Mouse (Mus musculus): ENCODE results near the gene Abcc6. TPM values are rescaled to one million over a fixed set of nuclear protein-coding genes. Genes with fewer than 3 reads are reported as not detected.
"Not testable (repeated sequence)": the region's sequence is repeated elsewhere in the genome, so short reads cannot be mapped to it uniquely, and the experiment has no call there.

Gene Abcc6
- polyA plus RNA-seq, 1 experiment from 2014 or later = 2.4 TPM

DNA sequence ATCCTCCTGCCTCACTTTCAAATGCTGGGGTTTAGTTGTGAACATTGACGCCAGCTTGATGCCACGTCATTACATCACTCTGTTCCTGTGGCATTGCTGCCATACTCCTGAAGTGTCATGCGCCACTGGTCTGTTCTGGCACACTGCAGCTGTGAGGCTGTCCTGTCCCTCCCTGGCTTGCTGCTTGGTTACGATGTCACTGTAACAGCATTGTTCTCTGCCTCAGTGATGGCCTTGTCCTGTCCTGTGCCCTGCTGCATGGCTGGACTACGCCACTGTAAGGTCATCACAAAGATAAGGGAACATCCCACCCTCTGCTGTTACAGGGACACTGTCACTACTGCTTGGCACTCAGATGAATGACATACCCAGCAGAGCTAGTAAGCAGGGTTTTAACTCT, 48.5 kb downstream of the Abcc6 start:
- H3K9ac ChIP-seq (ENCODE audit: low read length) = no peak overlapping the region
- H3K27ac ChIP-seq (ENCODE audit: low read depth) = no peak overlapping the region
- no peak overlapping the region for H3K4me2 ChIP-seq (ENCODE audit: low read length)
- no peaks in the 10 kb centered on the region for H3K36me3 ChIP-seq (ENCODE audit: control insufficient read depth, insufficient read depth, low read length)
- DNase-seq (ENCODE audit: low spot score) = no peak
- no peaks in the 10 kb centered on the region for H3K27me3 ChIP-seq (replicated peaks; ENCODE audit: control insufficient read depth, insufficient read depth, low read length)
- no peak for ATAC-seq (replicated peaks; ENCODE audit: low FRiP score, low TSS enrichment, low read depth)
- H3K9me3 ChIP-seq (ENCODE audit: control insufficient read depth, low read length) = no peaks in the 10 kb centered on the region
- no peaks in the 10 kb centered on the region for H3K4me1 ChIP-seq (replicated peaks; ENCODE audit: control insufficient read depth, insufficient read depth, low read length)
- WGBS = 76% methylated on average over 5 of the region's 5 CpGs
- no peak overlapping the region for H3K4me3 ChIP-seq (ENCODE audit: low read depth, low read length)

DNA sequence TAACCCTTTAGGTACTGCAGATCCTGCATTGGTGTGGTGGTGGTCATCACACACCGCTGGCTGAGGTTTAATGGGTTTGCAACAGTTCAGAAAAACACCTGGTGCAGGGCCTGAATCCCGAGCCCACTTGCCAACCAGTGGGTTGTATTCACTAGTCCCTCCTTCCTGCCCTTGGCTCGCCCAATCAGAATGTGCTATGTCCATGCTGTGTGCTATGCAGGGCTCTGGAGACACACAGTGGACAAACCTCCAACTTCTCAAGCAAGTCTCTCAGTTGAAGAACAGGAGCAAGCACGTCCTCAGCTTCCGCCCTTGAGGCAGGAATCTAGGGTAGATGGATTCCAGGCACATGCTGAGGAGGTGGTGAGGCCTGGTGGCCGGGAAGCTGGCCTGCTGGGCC, 55.6 kb downstream of the Abcc6 start:
- H3K27me3 ChIP-seq (replicated peaks; ENCODE audit: control insufficient read depth, insufficient read depth, low read length) = no peaks in the 10 kb centered on the region
- ATAC-seq (replicated peaks; ENCODE audit: low FRiP score, low TSS enrichment, low read depth) = no peak
- no peaks in the 10 kb centered on the region for H3K36me3 ChIP-seq (ENCODE audit: control insufficient read depth, insufficient read depth, low read length)
- H3K4me3 ChIP-seq (ENCODE audit: low read depth, low read length) = no peak overlapping the region
- H3K4me2 ChIP-seq (ENCODE audit: low read length) = no peak overlapping the region
- H3K9ac ChIP-seq (ENCODE audit: low read length) = no peak overlapping the region
- H3K9me3 ChIP-seq (ENCODE audit: control insufficient read depth, low read length) = no peaks in the 10 kb centered on the region
- DNase-seq (ENCODE audit: low spot score) = no peak
- H3K27ac ChIP-seq (ENCODE audit: low read depth) = no peak overlapping the region
- WGBS = 68% methylated on average over 6 of the region's 6 CpGs
- no peaks in the 10 kb centered on the region for H3K4me1 ChIP-seq (replicated peaks; ENCODE audit: control insufficient read depth, insufficient read depth, low read length)

DNA sequence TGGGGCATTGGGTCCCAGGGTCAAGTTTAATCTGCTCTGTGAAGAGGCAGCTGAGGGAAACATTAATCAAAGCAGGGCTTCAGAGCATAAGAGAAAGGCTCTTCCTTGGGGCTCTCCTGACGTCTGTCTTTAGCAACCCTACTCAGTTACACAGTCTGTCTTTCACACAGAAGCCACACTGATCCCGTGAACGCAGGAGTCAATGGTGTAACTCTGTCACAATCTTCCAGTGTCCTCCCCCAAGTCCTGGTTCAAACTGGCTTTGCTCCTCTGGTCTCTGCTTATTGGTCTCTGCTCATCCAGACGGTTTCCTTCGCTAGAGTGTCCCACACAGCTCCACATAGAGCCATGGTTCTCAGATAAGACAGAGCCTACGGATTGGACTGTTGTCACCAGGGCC, 56.0 kb downstream of the Abcc6 start:
- no peaks in the 10 kb centered on the region for H3K4me1 ChIP-seq (replicated peaks; ENCODE audit: control insufficient read depth, insufficient read depth, low read length)
- H3K27ac ChIP-seq (ENCODE audit: low read depth) = no peak overlapping the region
- no peaks in the 10 kb centered on the region for H3K27me3 ChIP-seq (replicated peaks; ENCODE audit: control insufficient read depth, insufficient read depth, low read length)
- DNase-seq (ENCODE audit: low spot score) (no peak), ATAC-seq (replicated peaks; ENCODE audit: low FRiP score, low TSS enrichment, low read depth) (no peak)
- H3K36me3 ChIP-seq (ENCODE audit: control insufficient read depth, insufficient read depth, low read length) = no peaks in the 10 kb centered on the region
- no peak overlapping the region for H3K9ac ChIP-seq (ENCODE audit: low read length)
- H3K4me3 ChIP-seq (ENCODE audit: low read depth, low read length) = no peak overlapping the region
- H3K9me3 ChIP-seq (ENCODE audit: control insufficient read depth, low read length) = no peaks in the 10 kb centered on the region
- WGBS = 42% methylated on average over 6 of the region's 6 CpGs
- H3K4me2 ChIP-seq (ENCODE audit: low read length) = no peak overlapping the region

DNA sequence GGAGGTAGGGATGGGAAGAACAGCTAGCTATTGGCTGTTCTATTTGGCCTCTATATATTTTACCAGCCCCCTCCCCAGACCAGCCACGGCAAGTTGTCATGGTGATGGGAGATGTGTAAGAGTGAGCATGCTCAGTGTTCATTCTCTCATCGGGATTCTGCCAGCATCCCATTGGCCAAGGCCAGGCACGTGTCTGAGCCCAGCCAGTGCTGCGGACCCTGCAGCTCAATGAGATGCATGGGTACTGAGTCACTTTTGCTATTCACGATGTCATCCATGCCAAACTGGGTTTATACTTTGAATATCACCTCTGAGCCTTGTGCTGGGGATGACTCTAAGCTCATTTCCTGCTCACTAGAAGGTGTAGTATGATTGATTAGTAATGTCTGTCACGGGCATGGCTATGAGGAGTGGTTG, 56.8 kb downstream of the Abcc6 start:
- Histone ChIP-seq H3K27ac (ENCODE audit: low read depth) (no peak overlapping the region), H3K27me3 (replicated peaks; ENCODE audit: control insufficient read depth, insufficient read depth, low read length) (no peaks in the 10 kb centered on the region), H3K4me1 (replicated peaks; ENCODE audit: control insufficient read depth, insufficient read depth, low read length) (no peaks in the 10 kb centered on the region), H3K4me3 (ENCODE audit: low read depth, low read length) (no peak overlapping the region), H3K9ac (ENCODE audit: low read length) (no peak overlapping the region), H3K4me2 (ENCODE audit: low read length) (no peak overlapping the region), H3K9me3 (ENCODE audit: control insufficient read depth, low read length) (no peaks in the 10 kb centered on the region), H3K36me3 (ENCODE audit: control insufficient read depth, insufficient read depth, low read length) (no peaks in the 10 kb centered on the region)
- 80% methylated on average over 6 of the region's 6 CpGs for WGBS
- no peak for ATAC-seq (replicated peaks; ENCODE audit: low FRiP score, low TSS enrichment, low read depth)
- no peak for DNase-seq (ENCODE audit: low spot score)

DNA sequence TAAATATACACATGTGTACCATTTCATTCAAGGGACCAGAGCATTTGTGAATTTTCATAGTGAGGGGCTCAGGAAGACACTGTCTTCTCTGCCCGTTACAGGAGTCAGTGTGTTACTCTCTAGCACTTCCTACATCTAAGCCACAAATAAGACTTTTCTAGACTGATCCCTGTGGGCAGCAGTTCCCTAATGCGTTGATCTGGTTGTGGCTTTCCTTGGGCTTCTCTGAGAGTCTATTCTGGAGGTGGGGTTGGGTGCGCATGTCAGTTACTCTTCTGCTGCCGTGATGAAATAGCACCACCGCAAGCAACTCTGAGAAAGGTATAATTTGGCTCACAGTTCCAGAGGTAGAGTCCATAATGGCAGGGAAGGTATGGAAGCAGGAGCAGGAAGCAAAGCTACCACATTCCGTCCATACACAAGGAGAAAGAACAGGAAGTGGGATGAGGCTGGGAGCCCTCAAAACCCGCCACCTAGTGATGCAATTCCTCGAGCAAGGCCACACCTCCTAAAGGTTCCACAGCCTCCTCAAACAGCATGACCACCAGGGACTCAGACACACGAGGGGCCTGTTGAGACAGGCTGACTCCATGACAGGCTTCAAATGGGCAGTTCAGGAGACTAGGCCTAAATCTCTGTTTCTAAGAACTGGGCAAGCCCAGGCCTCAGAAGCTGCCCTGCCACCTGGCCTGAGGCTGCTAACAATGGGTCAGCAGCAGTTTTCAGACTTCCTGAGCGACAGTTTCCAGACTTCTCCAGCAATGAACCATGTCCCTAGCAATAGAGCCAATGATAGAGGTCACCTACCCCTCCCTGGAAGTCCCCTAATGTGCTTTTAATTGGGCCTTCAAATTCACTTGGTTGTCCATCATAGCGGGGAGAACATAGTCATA, 58.0 kb downstream of the Abcc6 start:
- Histone ChIP-seq H3K27ac (ENCODE audit: low read depth) (no peak overlapping the region), H3K36me3 (ENCODE audit: control insufficient read depth, insufficient read depth, low read length) (no peaks in the 10 kb centered on the region), H3K4me1 (replicated peaks; ENCODE audit: control insufficient read depth, insufficient read depth, low read length) (no peaks in the 10 kb centered on the region), H3K4me3 (ENCODE audit: low read depth, low read length) (no peak overlapping the region), H3K4me2 (ENCODE audit: low read length) (no peak overlapping the region), H3K9me3 (ENCODE audit: control insufficient read depth, low read length) (no peaks in the 10 kb centered on the region), H3K9ac (ENCODE audit: low read length) (no peak overlapping the region), H3K27me3 (replicated peaks; ENCODE audit: control insufficient read depth, insufficient read depth, low read length) (no peaks in the 10 kb centered on the region)
- WGBS = 79% methylated on average over 11 of the region's 11 CpGs
- ATAC-seq (replicated peaks; ENCODE audit: low FRiP score, low TSS enrichment, low read depth) = no peak
- no peak for DNase-seq (ENCODE audit: low spot score)

DNA sequence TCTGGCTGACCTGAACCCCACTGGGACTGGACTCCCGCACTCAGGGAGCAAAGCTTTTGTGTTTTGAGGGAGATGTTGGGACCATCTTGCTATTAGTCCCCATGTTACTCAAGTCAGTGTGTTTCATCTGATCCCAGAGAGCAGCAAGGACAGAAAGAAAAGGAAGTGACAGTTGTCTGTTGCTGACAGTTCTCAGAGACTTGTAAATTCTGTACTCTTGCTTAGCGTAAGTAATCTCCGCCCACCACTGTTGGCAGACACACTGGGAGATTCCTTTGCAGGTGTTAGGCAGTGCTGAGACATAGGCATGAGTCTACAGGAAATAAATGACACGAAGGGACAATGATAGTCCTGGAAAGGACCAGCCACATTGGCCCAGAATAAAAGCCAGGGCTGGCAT, 73.5 kb downstream of the Abcc6 start:
- WGBS = 64% methylated on average over 4 of the region's 4 CpGs
- no peak overlapping the region for H3K9ac ChIP-seq (ENCODE audit: low read length)
- ATAC-seq (replicated peaks; ENCODE audit: low FRiP score, low TSS enrichment, low read depth) (no peak), DNase-seq (ENCODE audit: low spot score) (no peak)
- H3K4me1 ChIP-seq (replicated peaks; ENCODE audit: control insufficient read depth, insufficient read depth, low read length) = no peaks in the 10 kb centered on the region
- H3K9me3 ChIP-seq (ENCODE audit: control insufficient read depth, low read length) = no peaks in the 10 kb centered on the region
- no peak overlapping the region for H3K4me2 ChIP-seq (ENCODE audit: low read length)
- H3K4me3 ChIP-seq (ENCODE audit: low read depth, low read length) = no peak overlapping the region
- no peaks in the 10 kb centered on the region for H3K36me3 ChIP-seq (ENCODE audit: control insufficient read depth, insufficient read depth, low read length)
- no peaks in the 10 kb centered on the region for H3K27me3 ChIP-seq (replicated peaks; ENCODE audit: control insufficient read depth, insufficient read depth, low read length)
- H3K27ac ChIP-seq (ENCODE audit: low read depth) = no peak overlapping the region

DNA sequence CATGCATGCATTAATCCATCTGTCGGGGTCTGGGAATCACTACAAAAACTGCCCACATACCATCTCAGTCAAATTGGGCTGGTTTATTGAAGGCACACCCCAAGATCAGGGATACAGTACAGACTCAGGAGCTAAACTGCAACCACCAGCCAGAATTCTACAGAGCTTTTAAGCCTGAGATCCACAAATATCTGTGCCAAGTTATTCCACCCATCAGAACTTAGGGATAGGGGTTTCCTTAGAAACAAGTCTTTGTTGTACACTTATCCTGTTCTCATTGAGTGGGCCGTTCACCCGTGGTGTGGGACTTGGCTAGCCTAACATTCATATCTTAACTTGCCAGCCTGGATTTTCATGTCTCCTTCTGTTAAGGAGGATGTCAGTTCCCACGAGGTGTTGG, 81.0 kb downstream of the Abcc6 start:
- Histone ChIP-seq H3K4me1 (replicated peaks; ENCODE audit: control insufficient read depth, insufficient read depth, low read length) (no peaks in the 10 kb centered on the region), H3K27me3 (replicated peaks; ENCODE audit: control insufficient read depth, insufficient read depth, low read length) (no peaks in the 10 kb centered on the region), H3K9me3 (ENCODE audit: control insufficient read depth, low read length) (no peaks in the 10 kb centered on the region), H3K4me3 (ENCODE audit: low read depth, low read length) (no peak overlapping the region), H3K9ac (ENCODE audit: low read length) (no peak overlapping the region), H3K4me2 (ENCODE audit: low read length) (no peak overlapping the region), H3K36me3 (ENCODE audit: control insufficient read depth, insufficient read depth, low read length) (no peaks in the 10 kb centered on the region), H3K27ac (ENCODE audit: low read depth) (no peak overlapping the region)
- 86% methylated on average over 4 of the region's 4 CpGs for WGBS
- no peak for ATAC-seq (replicated peaks; ENCODE audit: low FRiP score, low TSS enrichment, low read depth)
- no peak for DNase-seq (ENCODE audit: low spot score)

DNA sequence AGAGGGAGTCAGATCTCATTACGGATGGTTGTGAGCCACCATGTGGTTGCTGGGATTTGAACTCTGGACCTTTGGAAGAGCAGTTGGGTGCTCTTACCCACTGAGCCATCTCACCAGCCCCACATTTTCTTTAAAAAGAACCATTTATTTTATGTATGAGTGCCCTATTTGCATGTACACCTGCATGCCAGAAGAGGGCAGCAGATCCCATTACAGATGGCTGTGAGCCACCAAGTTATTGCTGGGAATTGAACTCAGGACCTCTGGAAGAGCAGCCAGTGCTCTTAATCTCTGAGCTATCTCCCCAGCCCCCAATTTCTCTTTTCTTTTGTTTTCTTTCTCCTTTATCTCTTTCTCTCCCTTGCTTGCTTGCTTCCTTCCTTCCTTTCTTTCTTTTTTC, 86.8 kb downstream of the Abcc6 start:
- H3K27ac ChIP-seq (ENCODE audit: low read depth); H3K27me3 ChIP-seq (replicated peaks; ENCODE audit: control insufficient read depth, insufficient read depth, low read length); ATAC-seq (replicated peaks; ENCODE audit: low FRiP score, low TSS enrichment, low read depth); DNase-seq (ENCODE audit: low spot score); H3K9ac ChIP-seq (ENCODE audit: low read length); H3K9me3 ChIP-seq (ENCODE audit: control insufficient read depth, low read length); H3K4me1 ChIP-seq (replicated peaks; ENCODE audit: control insufficient read depth, insufficient read depth, low read length); H3K36me3 ChIP-seq (ENCODE audit: control insufficient read depth, insufficient read depth, low read length); H3K4me2 ChIP-seq (ENCODE audit: low read length); H3K4me3 ChIP-seq (ENCODE audit: low read depth, low read length): not testable (repeated sequence)
- 60% methylated on average over 1 of the region's 1 CpGs for WGBS

DNA sequence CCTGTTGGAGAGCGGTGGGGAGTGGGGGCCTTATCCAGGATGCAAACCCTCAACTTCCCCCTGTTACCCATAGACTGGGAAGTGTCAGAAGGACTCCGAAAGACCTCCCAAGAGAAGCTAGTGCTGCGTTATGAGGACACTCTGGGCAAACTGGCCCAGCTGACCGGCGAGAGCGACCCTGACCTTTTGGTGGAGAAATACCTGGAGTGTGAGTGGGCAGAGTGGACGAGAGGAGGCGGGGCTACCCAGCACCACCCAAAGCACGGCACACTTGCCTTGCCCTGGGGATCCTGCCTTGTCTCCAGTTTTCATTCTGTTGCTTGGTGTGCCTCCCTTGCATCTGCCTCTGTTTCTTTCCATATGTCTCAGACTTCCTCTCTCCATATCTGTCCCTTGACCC, 88.1 kb downstream of the Abcc6 start:
- no peaks in the 10 kb centered on the region for H3K36me3 ChIP-seq (ENCODE audit: control insufficient read depth, insufficient read depth, low read length)
- no peak overlapping the region for H3K27ac ChIP-seq (ENCODE audit: low read depth)
- no peaks in the 10 kb centered on the region for H3K9me3 ChIP-seq (ENCODE audit: control insufficient read depth, low read length)
- H3K9ac ChIP-seq (ENCODE audit: low read length) = no peak overlapping the region
- WGBS = 76% methylated on average over 9 of the region's 9 CpGs
- no peaks in the 10 kb centered on the region for H3K4me1 ChIP-seq (replicated peaks; ENCODE audit: control insufficient read depth, insufficient read depth, low read length)
- no peak for ATAC-seq (replicated peaks; ENCODE audit: low FRiP score, low TSS enrichment, low read depth)
- H3K4me2 ChIP-seq (ENCODE audit: low read length) = no peak overlapping the region
- H3K4me3 ChIP-seq (ENCODE audit: low read depth, low read length) = no peak overlapping the region
- no peaks in the 10 kb centered on the region for H3K27me3 ChIP-seq (replicated peaks; ENCODE audit: control insufficient read depth, insufficient read depth, low read length)
- DNase-seq (ENCODE audit: low spot score) = no peak

Data from intestine, embryonic 14.5 days (tissue).